Mouse (Mus musculus) stomach, postnatal 0 days (tissue): ENCODE measurements around the gene Spata45.
A peak's percentile ranks its signal among the peaks of the same experiment; 100 is the strongest.

Experiments used
- CTCF ChIP-seq: IDR thresholded peaks from 2 replicates; pipeline ENCODE4 v1.5.1; 2016; ENCODE audit warnings: antibody characterized with exemption, low read depth, mild to moderate bottlenecking, moderate library complexity
- EP300 ChIP-seq: optimal IDR thresholded peaks from 2 replicates; pipeline ENCODE3; 2016; ENCODE audit warnings: antibody characterized with exemption

DNA sequence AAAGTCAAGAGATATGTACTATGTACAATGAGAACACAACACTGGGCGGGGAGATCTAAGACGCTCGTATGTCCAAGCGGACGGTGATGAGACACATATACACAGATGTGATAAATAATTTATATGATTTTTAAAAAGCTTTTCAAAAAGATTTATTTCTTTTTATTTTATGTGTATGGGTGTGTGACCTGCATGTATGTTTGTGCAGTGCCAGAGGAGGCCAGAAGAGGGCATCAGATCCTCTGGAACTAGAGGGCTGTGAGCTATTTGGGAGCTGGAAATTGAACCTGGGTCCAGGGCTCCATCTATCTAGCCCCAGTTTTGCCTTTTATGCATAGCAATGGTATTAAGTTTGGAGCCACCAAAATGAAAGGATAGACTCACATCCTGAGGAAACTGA is 27.7 kb upstream of the Spata45 start:
- TF ChIP-seq CTCF (peak; percentile 46), EP300 (no peak)
